Mouse (Mus musculus): ENCODE data around the gene Olfr1393.

DNA sequence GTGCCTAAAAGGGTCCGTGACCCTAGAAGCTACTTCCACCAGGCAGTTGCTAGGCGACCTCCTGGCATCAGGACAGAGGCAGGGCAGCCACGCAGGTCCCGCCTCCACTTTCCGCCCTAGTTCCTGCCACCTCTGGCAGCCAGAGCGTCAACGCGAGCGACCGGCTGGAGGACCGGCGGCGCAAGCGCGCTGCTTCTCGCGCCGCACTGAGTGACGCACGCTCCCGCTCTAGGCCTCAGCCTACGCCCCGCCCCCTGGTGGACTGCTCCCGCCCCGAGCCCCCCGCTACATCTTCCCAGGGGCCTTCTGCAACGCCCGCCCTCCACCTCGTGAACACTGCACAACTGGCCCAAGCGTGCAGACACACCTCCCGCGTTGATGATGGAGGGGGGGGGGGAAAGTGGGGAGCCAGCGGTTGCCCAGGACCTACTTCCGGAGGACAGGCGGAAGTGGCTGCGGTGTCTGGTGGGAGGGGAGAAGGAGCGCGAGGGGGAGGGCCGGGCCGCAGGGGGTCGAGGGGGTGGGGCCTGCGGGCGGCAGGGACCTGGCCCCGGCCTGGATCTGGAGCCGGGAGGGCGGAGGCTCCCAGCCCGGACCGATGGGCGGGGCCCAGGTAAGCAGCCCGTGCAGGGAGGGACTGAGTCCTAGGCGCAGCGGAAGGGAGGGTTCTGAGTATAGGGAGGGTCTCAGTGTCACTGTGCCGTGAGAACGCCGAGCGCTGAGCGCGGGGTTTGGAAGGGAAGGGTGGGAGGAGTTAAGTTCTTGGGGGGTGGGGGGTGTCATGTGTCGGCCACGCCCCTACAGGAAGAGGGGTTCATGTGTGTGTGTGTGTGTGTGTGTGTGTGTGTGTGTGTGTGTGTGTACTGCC is 34.1 kb upstream of the Olfr1393 start, which contains the start of gene Mgat1:
- TF ChIP-seq CTCF (IDR thresholded peaks at IDR 0.05; ENCODE audit: insufficient read depth, low read depth, low read length) (no peak), POLR2A (IDR thresholded peaks at IDR 0.05; ENCODE audit: insufficient read depth, low read depth, low read length) (peak; percentile 19; the same call in 1 of the 2 replicates)
